Mouse (Mus musculus): ENCODE measurements around the gene Rpgrip1. TPM values are rescaled to one million over a fixed set of nuclear protein-coding genes. Genes with fewer than 3 reads are reported as not detected.

The Rpgrip1 gene
- polyA plus RNA-seq, 1 experiment from 2014 or later = 59.3 TPM

- Histone ChIP-seq H3K4me3 (no peak overlapping the region), H3K4me2 (peak overlapping the region; percentile 80; the same call in 1 of the 2 replicates), H3K27ac (no peak overlapping the region), H3K9me3 (no peaks in the 10 kb centered on the region), H3K27me3 (no peaks in the 10 kb centered on the region), H3K9ac (no peak overlapping the region), H3K4me1 (0 out of 2 replicates have a peak, but pooled peaks cover 4% of the 10 kb centered on the region), H3K36me3 (no peaks in the 10 kb centered on the region)
- WGBS = 58% methylated on average over 7 of the region's 7 CpGs
- ATAC-seq (ENCODE audit: insufficient number of reproducible peaks, low FRiP score, low TSS enrichment, low read depth) = no peak
These were observed 9.7 kb downstream of the Rpgrip1 start for GRCm38 (mm10) chr14:52120169-52120568.

- no peak overlapping the region for H3K27ac ChIP-seq
- H3K4me3 ChIP-seq = no peak overlapping the region
- H3K4me1 ChIP-seq = no peaks in the 10 kb centered on the region
- no peaks in the 10 kb centered on the region for H3K9me3 ChIP-seq
- WGBS = 16% methylated on average over 4 of the region's 4 CpGs
- H3K36me3 ChIP-seq = no peaks in the 10 kb centered on the region
- no peak overlapping the region for H3K4me2 ChIP-seq
- H3K9ac ChIP-seq = no peak overlapping the region
- ATAC-seq (ENCODE audit: insufficient number of reproducible peaks, low FRiP score, low TSS enrichment, low read depth) = no peak
- H3K27me3 ChIP-seq = no peaks in the 10 kb centered on the region
These were observed 13.4 kb downstream of the Rpgrip1 start for GRCm38 (mm10) chr14:52123918-52124317.

GRCm38 (mm10) chr14:52124636-52125035, 14.1 kb downstream of the Rpgrip1 start:
- 89% methylated on average over 3 of the region's 3 CpGs for WGBS
- H3K9ac ChIP-seq = no peak overlapping the region
- H3K27me3 ChIP-seq = no peaks in the 10 kb centered on the region
- H3K36me3 ChIP-seq = no peaks in the 10 kb centered on the region
- no peaks in the 10 kb centered on the region for H3K4me1 ChIP-seq
- ATAC-seq (ENCODE audit: insufficient number of reproducible peaks, low FRiP score, low TSS enrichment, low read depth) = no peak
- no peak overlapping the region for H3K4me3 ChIP-seq
- no peaks in the 10 kb centered on the region for H3K9me3 ChIP-seq
- no peak overlapping the region for H3K27ac ChIP-seq
- no peak overlapping the region for H3K4me2 ChIP-seq

- no peak for ATAC-seq (ENCODE audit: insufficient number of reproducible peaks, low FRiP score, low TSS enrichment, low read depth)
These were observed 23.1 kb downstream of the Rpgrip1 start for GRCm38 (mm10) chr14:52133584-52133983.

GRCm38 (mm10) chr14:52140577-52141444, 30.3 kb downstream of the Rpgrip1 start:
- H3K9me3 ChIP-seq = no peaks in the 10 kb centered on the region
- H3K27me3 ChIP-seq = no peaks in the 10 kb centered on the region
- peaks cover 9% of the 10 kb centered on the region for H3K4me1 ChIP-seq
- no peak overlapping the region for H3K4me3 ChIP-seq
- H3K36me3 ChIP-seq = no peaks in the 10 kb centered on the region
- WGBS = 27% methylated on average over 19 of the region's 19 CpGs
- H3K4me2 ChIP-seq = peak overlapping the region; percentile 29
- no peak for ATAC-seq (ENCODE audit: insufficient number of reproducible peaks, low FRiP score, low TSS enrichment, low read depth)
- H3K27ac ChIP-seq = no peak overlapping the region
- no peak overlapping the region for H3K9ac ChIP-seq

More at GRCm38 (mm10) chr14:52133584-52133983, 23.1 kb downstream of the Rpgrip1 start:
- Histone ChIP-seq H3K9me3 (no peaks in the 10 kb centered on the region), H3K4me1 (no peaks in the 10 kb centered on the region), H3K36me3 (no peaks in the 10 kb centered on the region), H3K27me3 (no peaks in the 10 kb centered on the region), H3K4me3 (no peak overlapping the region), H3K4me2 (no peak overlapping the region), H3K9ac (no peak overlapping the region), H3K27ac (no peak overlapping the region)
- WGBS = 75% methylated on average over 5 of the region's 5 CpGs

- H3K4me1 ChIP-seq = peaks cover 9% of the 10 kb centered on the region
- no peak for ATAC-seq (ENCODE audit: insufficient number of reproducible peaks, low FRiP score, low TSS enrichment, low read depth)
- H3K4me2 ChIP-seq = 0 out of 2 replicates have a peak overlapping the region, but pooled peaks have one; percentile 29
- H3K4me3 ChIP-seq = no peak overlapping the region
- H3K27me3 ChIP-seq = no peaks in the 10 kb centered on the region
- no peaks in the 10 kb centered on the region for H3K36me3 ChIP-seq
- 65% methylated on average over 16 of the region's 16 CpGs for WGBS
- no peak overlapping the region for H3K27ac ChIP-seq
- no peaks in the 10 kb centered on the region for H3K9me3 ChIP-seq
- no peak overlapping the region for H3K9ac ChIP-seq
These were observed 31.1 kb downstream of the Rpgrip1 start for GRCm38 (mm10) chr14:52141445-52142127.

- Histone ChIP-seq H3K27ac (no peak overlapping the region), H3K4me3 (no peak overlapping the region), H3K4me2 (no peak overlapping the region), H3K36me3 (no peaks in the 10 kb centered on the region), H3K4me1 (peaks cover 9% of the 10 kb centered on the region), H3K9me3 (no peaks in the 10 kb centered on the region), H3K27me3 (no peaks in the 10 kb centered on the region), H3K9ac (no peak overlapping the region)
- no peak for ATAC-seq (ENCODE audit: insufficient number of reproducible peaks, low FRiP score, low TSS enrichment, low read depth)
- WGBS = 59% methylated on average over 4 of the region's 4 CpGs
These were observed 33.7 kb downstream of the Rpgrip1 start for GRCm38 (mm10) chr14:52144165-52144564.

- Histone ChIP-seq H3K4me3 (no peak overlapping the region), H3K36me3 (no peaks in the 10 kb centered on the region), H3K9ac (no peak overlapping the region), H3K9me3 (no peaks in the 10 kb centered on the region), H3K4me1 (no peaks in the 10 kb centered on the region), H3K4me2 (no peak overlapping the region), H3K27me3 (no peaks in the 10 kb centered on the region), H3K27ac (no peak overlapping the region)
- 68% methylated on average over 4 of the region's 4 CpGs for WGBS
- ATAC-seq (ENCODE audit: insufficient number of reproducible peaks, low FRiP score, low TSS enrichment, low read depth) = no peak
These were observed 36.0 kb downstream of the Rpgrip1 start for GRCm38 (mm10) chr14:52146540-52146939.

- H3K4me3 ChIP-seq = no peak overlapping the region
- no peak overlapping the region for H3K9ac ChIP-seq
- H3K4me2 ChIP-seq = no peak overlapping the region
- ATAC-seq (ENCODE audit: insufficient number of reproducible peaks, low FRiP score, low TSS enrichment, low read depth) = no peak
- H3K27ac ChIP-seq = no peak overlapping the region
- no peaks in the 10 kb centered on the region for H3K27me3 ChIP-seq
- WGBS = 45% methylated on average over 4 of the region's 4 CpGs
- no peaks in the 10 kb centered on the region for H3K9me3 ChIP-seq
- no peaks in the 10 kb centered on the region for H3K36me3 ChIP-seq
- H3K4me1 ChIP-seq = no peaks in the 10 kb centered on the region
These were observed 39.4 kb downstream of the Rpgrip1 start for GRCm38 (mm10) chr14:52149888-52150287.

GRCm38 (mm10) chr14:52152179-52152578, 41.7 kb downstream of the Rpgrip1 start:
- no peak overlapping the region for H3K4me3 ChIP-seq
- H3K27me3 ChIP-seq = no peaks in the 10 kb centered on the region
- no peak overlapping the region for H3K27ac ChIP-seq
- H3K4me2 ChIP-seq = no peak overlapping the region
- no peak overlapping the region for H3K9ac ChIP-seq
- no peaks in the 10 kb centered on the region for H3K9me3 ChIP-seq
- H3K36me3 ChIP-seq = no peaks in the 10 kb centered on the region
- no peak for ATAC-seq (ENCODE audit: insufficient number of reproducible peaks, low FRiP score, low TSS enrichment, low read depth)
- WGBS = 30% methylated on average over 7 of the region's 7 CpGs
- H3K4me1 ChIP-seq = no peaks in the 10 kb centered on the region

- Histone ChIP-seq H3K36me3 (no peaks in the 10 kb centered on the region), H3K4me3 (no peak overlapping the region), H3K27ac (no peak overlapping the region), H3K27me3 (no peaks in the 10 kb centered on the region), H3K9ac (no peak overlapping the region), H3K9me3 (no peaks in the 10 kb centered on the region), H3K4me2 (no peak overlapping the region), H3K4me1 (no peaks in the 10 kb centered on the region)
- ATAC-seq (ENCODE audit: insufficient number of reproducible peaks, low FRiP score, low TSS enrichment, low read depth) = no peak
- WGBS = 66% methylated on average over 3 of the region's 3 CpGs
These were observed 42.1 kb downstream of the Rpgrip1 start for GRCm38 (mm10) chr14:52152613-52153012.

GRCm38 (mm10) chr14:52155008-52155407, 44.5 kb downstream of the Rpgrip1 start:
- Histone ChIP-seq H3K4me3 (no peak overlapping the region), H3K27me3 (no peaks in the 10 kb centered on the region), H3K9ac (no peak overlapping the region), H3K4me1 (no peaks in the 10 kb centered on the region), H3K36me3 (peaks cover 19% of the 10 kb centered on the region), H3K9me3 (no peaks in the 10 kb centered on the region), H3K27ac (no peak overlapping the region), H3K4me2 (no peak overlapping the region)
- ATAC-seq (ENCODE audit: insufficient number of reproducible peaks, low FRiP score, low TSS enrichment, low read depth) = no peak
- WGBS = 80% methylated on average over 2 of the region's 2 CpGs

Data from limb, embryonic 15.5 days (tissue).